Mouse (Mus musculus): Measurements from ENCODE around the gene Cep350. TPM values are rescaled to one million over a fixed set of nuclear protein-coding genes. Genes with fewer than 3 reads are reported as not detected.

Cep350 gene
- polyA plus RNA-seq, 1 experiment from 2014 or later: 8.5 TPM

- no peak overlapping the region for H3K4me3 ChIP-seq (ENCODE audit: low read depth, low read length)
- no peaks in the 10 kb centered on the region for H3K9me3 ChIP-seq (replicated peaks; ENCODE audit: control insufficient read depth, low read length)
- H3K36me3 ChIP-seq (ENCODE audit: control insufficient read depth, insufficient read depth, low read length): no peaks in the 10 kb centered on the region
- peaks cover 19% of the 10 kb centered on the region; the same call in 1 of the 2 replicates for H3K4me1 ChIP-seq (ENCODE audit: control insufficient read depth, insufficient read depth, low read length)
- no peak overlapping the region; the same call in 1 of the 2 replicates for H3K27ac ChIP-seq (ENCODE audit: low read depth, low read length)
- H3K9ac ChIP-seq (ENCODE audit: low read depth, low read length): no peak overlapping the region
- no peaks in the 10 kb centered on the region for H3K27me3 ChIP-seq (ENCODE audit: control insufficient read depth, insufficient read depth, low read length)
- no peak for ATAC-seq (replicated peaks; ENCODE audit: insufficient number of reproducible peaks, low FRiP score, low TSS enrichment)
- WGBS (ENCODE audit: insufficient replicate concordance): 39% methylated on average over 7 of the region's 7 CpGs
- H3K4me2 ChIP-seq: peak overlapping the region; percentile 29
These were observed 162.4 kb downstream of the Cep350 start for GRCm38 (mm10) chr1:155810616-155811015.

- Histone ChIP-seq H3K4me2 (peak overlapping the region; percentile 29), H3K27ac (ENCODE audit: low read depth, low read length) (no peak overlapping the region; the same call in 1 of the 2 replicates), H3K27me3 (ENCODE audit: control insufficient read depth, insufficient read depth, low read length) (no peaks in the 10 kb centered on the region), H3K9me3 (replicated peaks; ENCODE audit: control insufficient read depth, low read length) (no peaks in the 10 kb centered on the region), H3K9ac (ENCODE audit: low read depth, low read length) (no peak overlapping the region), H3K36me3 (ENCODE audit: control insufficient read depth, insufficient read depth, low read length) (no peaks in the 10 kb centered on the region), H3K4me3 (ENCODE audit: low read depth, low read length) (no peak overlapping the region), H3K4me1 (ENCODE audit: control insufficient read depth, insufficient read depth, low read length) (peaks cover 19% of the 10 kb centered on the region; the same call in 1 of the 2 replicates)
- 57% methylated on average over 10 of the region's 10 CpGs for WGBS (ENCODE audit: insufficient replicate concordance)
- ATAC-seq (replicated peaks; ENCODE audit: insufficient number of reproducible peaks, low FRiP score, low TSS enrichment): no peak
These were observed 163.2 kb downstream of the Cep350 start for GRCm38 (mm10) chr1:155809706-155810442.

GRCm38 (mm10) chr1:155808261-155808660 is 164.8 kb downstream of the Cep350 start:
- no peaks in the 10 kb centered on the region for H3K27me3 ChIP-seq (ENCODE audit: control insufficient read depth, insufficient read depth, low read length)
- H3K4me3 ChIP-seq (ENCODE audit: low read depth, low read length): no peak overlapping the region
- H3K36me3 ChIP-seq (ENCODE audit: control insufficient read depth, insufficient read depth, low read length): peaks cover 3% of the 10 kb centered on the region
- 92% methylated on average over 4 of the region's 4 CpGs for WGBS (ENCODE audit: insufficient replicate concordance)
- H3K4me1 ChIP-seq (ENCODE audit: control insufficient read depth, insufficient read depth, low read length): peaks cover 19% of the 10 kb centered on the region; the same call in 1 of the 2 replicates
- H3K9ac ChIP-seq (ENCODE audit: low read depth, low read length): no peak overlapping the region
- H3K27ac ChIP-seq (ENCODE audit: low read depth, low read length): no peak overlapping the region
- H3K9me3 ChIP-seq (replicated peaks; ENCODE audit: control insufficient read depth, low read length): no peaks in the 10 kb centered on the region
- no peak for ATAC-seq (replicated peaks; ENCODE audit: insufficient number of reproducible peaks, low FRiP score, low TSS enrichment)
- no peak overlapping the region for H3K4me2 ChIP-seq

GRCm38 (mm10) chr1:155805607-155806006 is 167.4 kb downstream of the Cep350 start:
- no peaks in the 10 kb centered on the region for H3K9me3 ChIP-seq (replicated peaks; ENCODE audit: control insufficient read depth, low read length)
- ATAC-seq (replicated peaks; ENCODE audit: insufficient number of reproducible peaks, low FRiP score, low TSS enrichment): no peak
- H3K4me1 ChIP-seq (ENCODE audit: control insufficient read depth, insufficient read depth, low read length): peaks cover 13% of the 10 kb centered on the region; the same call in 1 of the 2 replicates
- no peak overlapping the region for H3K4me3 ChIP-seq (ENCODE audit: low read depth, low read length)
- H3K27ac ChIP-seq (ENCODE audit: low read depth, low read length): no peak overlapping the region
- H3K4me2 ChIP-seq: no peak overlapping the region
- H3K9ac ChIP-seq (ENCODE audit: low read depth, low read length): no peak overlapping the region
- H3K36me3 ChIP-seq (ENCODE audit: control insufficient read depth, insufficient read depth, low read length): peaks cover 10% of the 10 kb centered on the region
- no peaks in the 10 kb centered on the region for H3K27me3 ChIP-seq (ENCODE audit: control insufficient read depth, insufficient read depth, low read length)
- WGBS (ENCODE audit: insufficient replicate concordance): 74% methylated on average over 9 of the region's 9 CpGs

GRCm38 (mm10) chr1:155801014-155801991 is 171.8 kb downstream of the Cep350 start:
- Histone ChIP-seq H3K27me3 (ENCODE audit: control insufficient read depth, insufficient read depth, low read length) (no peaks in the 10 kb centered on the region), H3K4me3 (ENCODE audit: low read depth, low read length) (no peak overlapping the region), H3K27ac (ENCODE audit: low read depth, low read length) (no peak overlapping the region), H3K9ac (ENCODE audit: low read depth, low read length) (no peak overlapping the region), H3K36me3 (ENCODE audit: control insufficient read depth, insufficient read depth, low read length) (peaks cover 10% of the 10 kb centered on the region), H3K4me1 (ENCODE audit: control insufficient read depth, insufficient read depth, low read length) (peaks cover 10% of the 10 kb centered on the region), H3K9me3 (replicated peaks; ENCODE audit: control insufficient read depth, low read length) (no peaks in the 10 kb centered on the region), H3K4me2 (no peak overlapping the region)
- WGBS (ENCODE audit: insufficient replicate concordance): 82% methylated on average over 11 of the region's 11 CpGs
- no peak for ATAC-seq (replicated peaks; ENCODE audit: insufficient number of reproducible peaks, low FRiP score, low TSS enrichment)

- Histone ChIP-seq H3K36me3 (ENCODE audit: control insufficient read depth, insufficient read depth, low read length) (peaks cover 11% of the 10 kb centered on the region), H3K27me3 (ENCODE audit: control insufficient read depth, insufficient read depth, low read length) (no peaks in the 10 kb centered on the region), H3K27ac (ENCODE audit: low read depth, low read length) (no peak overlapping the region), H3K9ac (ENCODE audit: low read depth, low read length) (no peak overlapping the region), H3K4me1 (ENCODE audit: control insufficient read depth, insufficient read depth, low read length) (peaks cover 10% of the 10 kb centered on the region), H3K4me2 (no peak overlapping the region), H3K4me3 (ENCODE audit: low read depth, low read length) (no peak overlapping the region), H3K9me3 (replicated peaks; ENCODE audit: control insufficient read depth, low read length) (no peaks in the 10 kb centered on the region)
- ATAC-seq (replicated peaks; ENCODE audit: insufficient number of reproducible peaks, low FRiP score, low TSS enrichment): no peak
- WGBS (ENCODE audit: insufficient replicate concordance): 89% methylated on average over 4 of the region's 4 CpGs
These were observed 175.1 kb downstream of the Cep350 start for GRCm38 (mm10) chr1:155798000-155798399.

- ATAC-seq (replicated peaks; ENCODE audit: insufficient number of reproducible peaks, low FRiP score, low TSS enrichment): no peak
- 52% methylated on average over 4 of the region's 4 CpGs for WGBS (ENCODE audit: insufficient replicate concordance)
- H3K4me2 ChIP-seq: 0 out of 2 replicates have a peak overlapping the region, but pooled peaks have one; percentile 2
- peaks cover 10% of the 10 kb centered on the region for H3K4me1 ChIP-seq (ENCODE audit: control insufficient read depth, insufficient read depth, low read length)
- H3K9ac ChIP-seq (ENCODE audit: low read depth, low read length): no peak overlapping the region
- H3K27ac ChIP-seq (ENCODE audit: low read depth, low read length): no peak overlapping the region
- H3K27me3 ChIP-seq (ENCODE audit: control insufficient read depth, insufficient read depth, low read length): no peaks in the 10 kb centered on the region
- peaks cover 9% of the 10 kb centered on the region for H3K36me3 ChIP-seq (ENCODE audit: control insufficient read depth, insufficient read depth, low read length)
- no peaks in the 10 kb centered on the region for H3K9me3 ChIP-seq (replicated peaks; ENCODE audit: control insufficient read depth, low read length)
- H3K4me3 ChIP-seq (ENCODE audit: low read depth, low read length): no peak overlapping the region
These were observed 175.6 kb downstream of the Cep350 start for GRCm38 (mm10) chr1:155797425-155797824.

- 43% methylated on average over 11 of the region's 11 CpGs for WGBS (ENCODE audit: insufficient replicate concordance)
- H3K36me3 ChIP-seq (ENCODE audit: control insufficient read depth, insufficient read depth, low read length): peaks cover 8% of the 10 kb centered on the region
- H3K27ac ChIP-seq (ENCODE audit: low read depth, low read length): peak overlapping the region; percentile 25; the same call in 1 of the 2 replicates
These were observed 176.2 kb downstream of the Cep350 start for GRCm38 (mm10) chr1:155796757-155797405.

More at GRCm38 (mm10) chr1:155796757-155797405, 176.2 kb downstream of the Cep350 start:
- no peak overlapping the region for H3K4me3 ChIP-seq (ENCODE audit: low read depth, low read length)
- 0 out of 2 replicates have a peak overlapping the region, but pooled peaks have one; percentile 2 for H3K4me2 ChIP-seq
- H3K4me1 ChIP-seq (ENCODE audit: control insufficient read depth, insufficient read depth, low read length): peaks cover 10% of the 10 kb centered on the region
- H3K9me3 ChIP-seq (replicated peaks; ENCODE audit: control insufficient read depth, low read length): no peaks in the 10 kb centered on the region
- no peak for ATAC-seq (replicated peaks; ENCODE audit: insufficient number of reproducible peaks, low FRiP score, low TSS enrichment)
- H3K9ac ChIP-seq (ENCODE audit: low read depth, low read length): no peak overlapping the region
- H3K27me3 ChIP-seq (ENCODE audit: control insufficient read depth, insufficient read depth, low read length): no peaks in the 10 kb centered on the region

All from heart, embryonic 11.5 days (tissue).